Mouse (Mus musculus) central nervous system, embryonic 11.5 days (tissue): ENCODE measurements around the gene Tmbim6. TPM values are rescaled to one million over a fixed set of nuclear protein-coding genes. Genes with fewer than 3 reads are reported as not detected.

Experiments
- polyA plus RNA-seq: library from polyadenylated mRNA; depleted of rRNA; stranded (reverse); fragments of >200 nt; gene quantifications from 2 replicates; pipeline ENCODE4 v1.2.3, GENCODE M21; 2012; rRNA removed

Tmbim6 gene
- 132 and 154 TPM in 2 replicates for polyA plus RNA-seq

GRCm38 (mm10) chr15:99392486-99393385 is at the start of gene Tmbim6:
Tmbim6 (plus strand) TSS chr15:99392882.

GRCm38 (mm10) chr15:99370259-99370691 is 22.4 kb upstream of the Tmbim6 start, which contains the start of gene Fmnl3:
Fmnl3 (minus strand) TSS chr15:99370482.

GRCm38 (mm10) chr15:99457606-99458401 is 65.1 kb downstream of the Tmbim6 start, which contains the start of gene Nckap5l:
Nckap5l (minus strand) TSS chr15:99457748.

Other genes starting within 250 kb of the Tmbim6 start
- gene Kcnh3, start 168.0 kb upstream of the Tmbim6 start, polyA plus RNA-seq: 0.17 and 0.42 TPM in 2 replicates
- 99.3 and 108 TPM in 2 replicates for gene Mcrs1, start 140.9 kb upstream of the Tmbim6 start, polyA plus RNA-seq
- gene Prpf40b, start 97.8 kb upstream of the Tmbim6 start, polyA plus RNA-seq: 131 and 172 TPM in 2 replicates
- 0.25 and 0.29 TPM in 2 replicates for gene Fam186b, start 97.0 kb upstream of the Tmbim6 start, polyA plus RNA-seq
- gene Fmnl3, start 22.4 kb upstream of the Tmbim6 start, polyA plus RNA-seq: 32.4 and 37.7 TPM in 2 replicates
- 18.4 and 28.9 TPM in 2 replicates for gene Nckap5l, start 64.9 kb downstream of the Tmbim6 start, polyA plus RNA-seq
- gene Bcdin3d, start 81.8 kb downstream of the Tmbim6 start, polyA plus RNA-seq: 12.3 and 14.4 TPM in 2 replicates
- 0.23 and 0.47 TPM in 2 replicates for gene Faim2, start 135.3 kb downstream of the Tmbim6 start, polyA plus RNA-seq
- not detected in 2 replicates for gene Aqp2, start 186.2 kb downstream of the Tmbim6 start, polyA plus RNA-seq
- 0.32 and 0.52 TPM in 2 replicates for gene Aqp5, start 197.9 kb downstream of the Tmbim6 start, polyA plus RNA-seq
- 0.62 and 0.76 TPM in 2 replicates for gene Aqp6, start 208.5 kb downstream of the Tmbim6 start, polyA plus RNA-seq